Mouse (Mus musculus) Patski (cell line): ENCODE data around the gene Creld1. TPM values are rescaled to one million over a fixed set of nuclear protein-coding genes. Genes with fewer than 3 reads are reported as not detected.

Experiments
- ATAC-seq: fragments of 100-300 bp; one replicate; pipeline ENCODE4 v1.8.0; 2021
- CTCF ChIA-PET: fragments of 350-600 bp; sonication (Branson Sonifier 250); formaldehyde crosslinking; loops from one replicate; lab custom pipeline; 2022; ENCODE audit warnings: inconsistent platforms; lab: Charles Lee
- POLR2A ChIA-PET: fragments of 350-600 bp; sonication (Branson Sonifier 250); formaldehyde crosslinking; loops from one replicate; lab custom pipeline; 2022; ENCODE audit warnings: antibody characterized with exemption, inconsistent platforms; lab: Charles Lee
- DNase-seq: peaks from one replicate; pipeline ENCODE4 v3.0.0-alpha.2; 2011; ENCODE audit warnings: low read depth, low spot score
- H3K27me3 ChIP-seq: fragments of 371-371 bp; one replicate; pipeline ENCODE4 v1.5.1; 2021
- CTCF ChIP-seq: fragments of 100-300 bp; IDR thresholded peaks from one replicate; pipeline ENCODE4 v1.5.1; 2021
- in situ Hi-C: fragments of 300-500 bp; cut with MboI; formaldehyde crosslinking; loops from 3 replicates; pipeline ENCODE4 v1.11.1; 2018; ENCODE audit warnings: low pct_unique_long_range_greater_than_20kb, mixed read lengths
- polyA plus RNA-seq: library from polyadenylated mRNA; unstranded; gene quantifications from one replicate; pipeline ENCODE4 v1.2.3, GENCODE M21; 2021

The Creld1 gene
- polyA plus RNA-seq, 1 experiment from 2014 or later: 131 TPM

DNA sequence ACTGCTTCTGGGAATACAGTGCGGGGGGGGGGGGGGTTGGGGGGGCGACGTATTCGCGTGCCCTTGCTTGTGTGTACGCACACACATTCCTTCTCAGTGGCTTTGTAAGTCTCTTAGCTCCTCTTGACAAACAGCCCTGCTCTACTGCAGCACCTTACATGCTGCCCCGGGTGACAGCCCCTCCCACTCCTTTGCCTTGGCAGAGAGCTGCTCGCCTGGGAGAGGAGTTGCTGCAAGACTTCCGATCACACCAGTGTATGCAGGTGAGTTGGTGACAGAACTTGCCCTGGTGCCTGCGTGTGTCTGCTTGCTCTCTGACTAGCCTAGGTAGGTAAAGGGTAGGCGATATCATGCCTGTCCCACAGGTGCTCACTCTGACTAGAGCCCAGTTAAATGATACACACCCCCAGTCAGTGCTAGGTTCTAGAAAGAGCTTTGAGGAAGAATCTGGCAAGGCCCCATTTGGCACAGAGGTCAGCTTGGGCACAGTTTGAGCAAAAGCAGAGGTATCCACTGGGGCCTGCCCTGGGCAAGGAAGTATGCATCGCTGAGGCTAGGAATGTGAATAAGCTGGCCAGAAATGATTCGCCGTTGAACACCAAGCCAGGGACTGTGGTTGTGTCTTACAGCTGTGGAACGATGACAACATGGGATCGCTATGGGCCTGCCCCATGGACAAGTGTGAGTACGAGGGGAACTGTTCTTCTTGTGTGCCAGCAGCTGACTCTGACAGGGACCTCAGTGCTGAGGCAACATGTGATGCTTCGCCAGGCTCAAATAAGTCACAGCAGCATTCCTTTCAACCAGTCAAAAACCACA lies 2.3 kb upstream of the Creld1 start:
- DNase-seq (peak; percentile 85), ATAC-seq (peak; percentile 82)
- ChIA-PET CTCF (interaction anchor here (0.6 to 3.0 kb wide), 6 partner anchors 11 to 49 kb away, joined by 3 to 17 read pairs (median 3); partner anchors contain the start of gene Il17rc), POLR2A (interaction anchor here (0.7 to 3.8 kb wide), 6 partner anchors 9 to 46 kb away, joined by 3 to 41 read pairs (median 4); partner anchors contain the start of gene Il17rc)
- TF ChIP-seq CTCF: no peak
- in situ Hi-C loops: loop anchor here (5.0 kb wide), 2 partner anchors 38 to 212 kb away; partner anchors contain the start of gene Jagn1
- H3K27me3 ChIP-seq: no peaks in the 10 kb centered on the region

DNA sequence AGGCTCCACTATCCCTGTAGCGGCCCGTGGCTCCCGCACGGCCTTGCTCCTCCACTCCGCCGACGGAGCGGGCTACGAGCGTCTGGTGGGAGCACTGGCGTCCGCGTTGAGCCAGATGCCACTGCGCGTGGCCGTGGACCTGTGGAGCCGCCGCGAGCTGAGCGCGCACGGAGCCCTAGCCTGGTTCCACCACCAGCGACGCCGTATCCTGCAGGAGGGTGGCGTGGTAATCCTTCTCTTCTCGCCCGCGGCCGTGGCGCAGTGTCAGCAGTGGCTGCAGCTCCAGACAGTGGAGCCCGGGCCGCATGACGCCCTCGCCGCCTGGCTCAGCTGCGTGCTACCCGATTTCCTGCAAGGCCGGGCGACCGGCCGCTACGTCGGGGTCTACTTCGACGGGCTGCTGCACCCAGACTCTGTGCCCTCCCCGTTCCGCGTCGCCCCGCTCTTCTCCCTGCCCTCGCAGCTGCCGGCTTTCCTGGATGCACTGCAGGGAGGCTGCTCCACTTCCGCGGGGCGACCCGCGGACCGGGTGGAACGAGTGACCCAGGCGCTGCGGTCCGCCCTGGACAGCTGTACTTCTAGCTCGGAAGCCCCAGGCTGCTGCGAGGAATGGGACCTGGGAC lies 509 bp upstream of the Creld1 start:
- ATAC-seq: no peak
- CTCF ChIA-PET: no interaction called here
- POLR2A ChIA-PET: interaction anchor here (0.5 to 3.8 kb wide), 7 partner anchors 11 to 401 kb away, joined by 3 to 41 read pairs (median 3); partner anchors contain the start of gene Il17rc
- no peak for DNase-seq
- in situ Hi-C loops: loop anchor here (5.0 kb wide), 2 partner anchors 40 to 210 kb away; partner anchors contain the start of gene Jagn1
- H3K27me3 ChIP-seq: no peaks in the 10 kb centered on the region
- TF ChIP-seq CTCF: no peak

DNA sequence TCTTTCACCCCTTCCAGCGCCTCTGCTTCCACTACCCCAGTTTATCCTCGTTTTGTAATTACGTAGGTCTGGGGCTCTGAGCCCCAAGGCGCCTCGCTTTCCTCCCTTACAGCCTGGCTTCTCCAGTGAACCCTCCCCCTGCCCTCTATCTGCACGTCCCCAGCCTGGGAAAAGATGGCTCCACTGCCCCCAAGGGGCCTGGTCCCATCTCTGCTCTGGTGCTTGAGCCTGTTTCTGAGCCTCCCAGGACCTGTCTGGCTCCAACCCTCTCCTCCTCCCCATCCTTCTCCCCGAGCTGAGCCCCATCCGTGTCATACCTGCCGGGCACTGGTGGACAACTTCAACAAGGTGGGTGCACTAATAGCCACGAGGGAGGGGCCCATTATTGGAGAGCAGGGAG lies 632 bp downstream of the Creld1 start:
- ChIA-PET CTCF (interaction anchor here (0.9 kb wide), 1 partner anchor 13 kb away, joined by 3 read pairs; the partner anchor contains the start of gene Il17rc), POLR2A (interaction anchor here (1.0 kb wide), 1 partner anchor 13 kb away, joined by 3 read pairs; the partner anchor contains the start of gene Il17rc)
- DNase-seq (no peak), ATAC-seq (no peak)
- no peaks in the 10 kb centered on the region for H3K27me3 ChIP-seq
- TF ChIP-seq CTCF: no peak
- in situ Hi-C loops: loop anchor here (5.0 kb wide), 2 partner anchors 41 to 209 kb away; partner anchors contain the start of gene Jagn1

DNA sequence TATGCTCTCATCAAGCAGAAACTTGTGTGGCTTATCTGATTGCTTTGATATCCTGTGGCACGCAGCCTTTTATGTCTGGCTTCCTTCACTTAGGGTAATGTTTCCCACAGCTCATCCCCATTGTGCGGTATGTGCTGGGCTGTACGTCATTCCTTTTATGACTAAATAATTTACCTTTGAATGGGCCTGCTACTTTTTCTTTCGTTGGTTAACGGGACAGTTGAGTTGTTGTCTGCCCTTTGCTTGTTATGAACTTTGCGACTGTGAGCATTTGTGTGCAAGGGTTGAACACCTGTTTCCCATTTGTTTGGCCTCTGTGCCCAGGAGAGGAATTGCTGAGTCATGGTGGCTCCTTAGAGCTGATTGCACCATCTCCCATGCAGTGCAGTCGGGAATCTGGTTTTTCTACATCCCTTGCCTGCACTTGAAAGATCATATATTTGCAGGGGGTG lies 4.1 kb downstream of the Creld1 start:
- DNase-seq: no peak
- TF ChIP-seq CTCF: no peak
- ChIA-PET POLR2A (interaction anchor here (0.9 kb wide), 1 partner anchor 16 kb away, joined by 3 read pairs; no protein-coding TSS in a partner anchor), CTCF (interaction anchor here (1.2 kb wide), 2 partner anchors 36 to 43 kb away, joined by 3 to 4 read pairs; no protein-coding TSS in a partner anchor)
- H3K27me3 ChIP-seq: no peaks in the 10 kb centered on the region
- in situ Hi-C loops: no loop called here
- no peak for ATAC-seq

DNA sequence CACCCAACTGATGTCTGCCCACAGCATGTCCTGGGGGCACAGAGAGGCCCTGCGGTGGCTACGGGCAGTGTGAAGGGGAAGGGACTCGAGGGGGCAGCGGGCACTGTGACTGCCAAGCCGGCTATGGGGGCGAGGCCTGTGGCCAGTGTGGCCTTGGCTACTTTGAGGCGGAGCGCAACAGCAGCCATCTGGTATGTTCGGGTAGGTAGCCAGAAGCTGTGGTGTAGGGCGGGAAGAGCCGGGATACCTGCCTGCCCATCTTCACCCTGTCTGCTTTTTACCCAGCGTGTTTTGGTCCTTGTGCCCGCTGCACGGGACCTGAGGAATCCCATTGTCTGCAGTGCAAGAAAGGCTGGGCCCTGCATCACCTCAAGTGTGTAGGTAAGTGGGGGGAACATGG lies 6.3 kb downstream of the Creld1 start:
- no peak for TF ChIP-seq CTCF
- ATAC-seq (no peak), DNase-seq (no peak)
- ChIA-PET CTCF (interaction anchor here (0.7 kb wide), 1 partner anchor 59 kb away, joined by 3 read pairs; no protein-coding TSS in a partner anchor), POLR2A (no interaction called here)
- H3K27me3 ChIP-seq: no peaks in the 10 kb centered on the region
- in situ Hi-C loops: no loop called here

DNA sequence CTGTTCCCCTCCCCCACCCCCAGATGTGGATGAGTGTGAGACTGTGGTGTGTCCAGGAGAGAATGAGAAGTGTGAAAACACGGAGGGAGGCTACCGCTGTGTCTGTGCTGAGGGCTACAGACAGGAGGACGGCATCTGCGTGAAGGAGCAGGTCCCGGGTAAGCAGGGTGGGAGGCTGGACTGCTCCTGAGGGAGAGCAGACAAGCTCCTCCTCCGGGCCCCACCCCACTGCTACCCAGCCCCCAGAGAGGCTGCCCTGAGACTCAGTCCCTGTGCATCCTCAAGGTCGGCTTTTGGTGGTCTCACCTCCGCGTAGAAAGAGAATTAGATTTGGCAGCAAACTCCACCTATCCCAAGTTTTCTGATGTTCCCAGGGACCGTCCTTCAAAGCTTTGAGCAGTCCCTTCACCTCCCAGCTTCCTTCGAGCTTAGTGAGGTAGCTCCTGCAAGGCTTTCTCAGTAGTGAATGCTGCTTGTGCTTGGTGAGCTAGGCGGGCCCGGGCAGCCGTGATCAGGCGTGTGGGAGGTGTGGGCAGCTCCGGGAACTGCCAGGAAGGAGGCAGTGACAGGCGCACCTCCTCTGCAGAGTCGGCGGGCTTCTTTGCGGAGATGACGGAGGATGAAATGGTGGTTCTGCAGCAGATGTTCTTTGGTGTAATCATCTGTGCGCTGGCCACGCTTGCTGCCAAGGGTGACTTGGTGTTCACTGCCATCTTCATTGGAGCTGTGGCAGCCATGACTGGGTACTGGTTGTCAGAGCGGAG lies 9.2 kb downstream of the Creld1 start:
- ChIA-PET CTCF (no interaction called here), POLR2A (interaction anchor here (3.2 kb wide), 1 partner anchor 11 kb away, joined by 9 read pairs; no protein-coding TSS in a partner anchor)
- TF ChIP-seq CTCF: no peak
- no peaks in the 10 kb centered on the region for H3K27me3 ChIP-seq
- ATAC-seq (no peak), DNase-seq (no peak)
- in situ Hi-C loops: no loop called here

DNA sequence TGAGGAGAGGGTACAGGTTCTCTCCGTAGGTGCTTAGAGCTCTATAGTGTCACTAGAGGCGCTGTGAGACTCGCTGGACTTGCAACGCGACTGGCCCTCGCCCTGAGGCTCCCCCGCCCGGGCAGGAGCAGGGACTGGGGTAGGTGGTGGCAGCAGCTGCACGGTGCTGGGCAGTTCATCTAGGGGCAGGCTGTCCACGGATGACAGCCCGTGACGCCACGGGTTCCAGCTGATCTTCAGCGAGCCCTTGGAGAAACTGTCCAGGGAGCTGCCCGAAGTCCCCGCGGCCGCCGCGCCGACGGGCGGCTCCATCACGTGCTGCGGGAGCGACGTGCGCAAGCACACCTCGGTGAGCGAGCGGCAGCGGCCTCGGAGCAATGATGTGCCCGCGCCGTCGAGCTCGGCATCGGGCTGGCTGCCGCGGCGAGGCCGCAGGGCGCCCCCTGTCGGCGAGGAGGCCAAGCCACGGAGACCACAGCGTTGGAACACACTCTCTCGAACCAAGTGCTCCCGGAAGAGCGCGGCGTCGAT lies 11.2 kb downstream of the Creld1 start:
- no peak for TF ChIP-seq CTCF
- H3K27me3 ChIP-seq: no peaks in the 10 kb centered on the region
- in situ Hi-C loops: no loop called here
- ChIA-PET CTCF (interaction anchor here (1.1 kb wide), 1 partner anchor 12 kb away, joined by 3 read pairs; no protein-coding TSS in a partner anchor), POLR2A (interaction anchor here (3.2 kb wide), 1 partner anchor 13 kb away, joined by 9 read pairs; no protein-coding TSS in a partner anchor)
- ATAC-seq: no peak
- DNase-seq: no peak

DNA sequence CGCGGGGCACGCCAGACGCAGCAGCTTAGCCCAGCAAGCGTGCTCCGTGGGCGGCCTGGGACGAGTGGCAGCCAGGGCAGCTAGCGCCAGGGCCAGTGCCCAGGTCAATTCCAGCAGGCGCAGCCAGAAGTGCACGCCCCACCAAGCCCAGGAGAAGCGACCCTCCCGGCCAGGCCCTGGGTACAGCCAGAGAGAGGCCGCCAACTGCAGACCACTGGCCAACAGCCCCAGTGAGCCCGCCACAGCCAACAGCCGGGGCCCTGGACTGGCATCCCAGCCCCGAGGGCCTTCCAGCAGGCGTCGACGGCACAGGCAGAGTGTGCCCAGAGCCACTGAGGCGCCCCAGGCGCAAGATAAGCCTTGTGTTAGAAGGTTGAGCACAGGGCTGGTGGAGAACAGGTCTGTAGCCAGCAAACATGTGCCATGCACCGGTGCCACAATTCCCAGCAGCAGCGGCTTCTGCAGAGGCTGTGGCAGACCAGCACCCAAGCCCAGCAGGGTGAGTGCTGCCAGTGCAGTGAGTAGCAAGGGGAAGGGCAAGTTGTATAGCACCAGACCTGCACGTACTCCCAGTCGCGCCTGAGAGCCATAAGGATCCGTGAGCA lies 12.1 kb downstream of the Creld1 start:
- ChIA-PET CTCF (interaction anchor here (1.1 kb wide), 1 partner anchor 12 kb away, joined by 3 read pairs; no protein-coding TSS in a partner anchor), POLR2A (no interaction called here)
- no peak for ATAC-seq
- H3K27me3 ChIP-seq: no peaks in the 10 kb centered on the region
- in situ Hi-C loops: no loop called here
- DNase-seq: no peak
- TF ChIP-seq CTCF: no peak

DNA sequence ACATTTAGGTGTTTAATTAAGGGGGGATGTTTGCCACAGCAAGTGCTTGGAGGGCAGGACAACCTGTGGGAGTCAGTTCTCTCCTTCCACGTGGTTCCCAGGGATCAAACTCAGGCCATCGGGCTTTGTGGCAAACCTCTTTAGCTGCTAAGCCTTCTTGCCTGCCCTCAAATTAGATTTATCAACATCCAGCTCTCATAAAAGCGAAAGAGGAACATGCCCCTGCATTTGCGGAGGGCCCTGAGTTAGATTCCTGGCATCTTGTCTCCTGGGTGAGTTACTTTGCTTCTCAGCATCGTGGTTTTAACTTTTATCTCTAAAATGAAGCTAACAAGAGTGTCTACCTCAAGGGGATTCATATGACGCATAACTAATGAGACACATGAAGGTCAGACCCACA lies 16.2 kb downstream of the Creld1 start:
- no peak for DNase-seq
- in situ Hi-C loops: no loop called here
- ATAC-seq: no peak
- ChIA-PET POLR2A (no interaction called here), CTCF (interaction anchor here (1.1 kb wide), 1 partner anchor 10 kb away, joined by 3 read pairs; no protein-coding TSS in a partner anchor)
- no peaks in the 10 kb centered on the region for H3K27me3 ChIP-seq
- no peak for TF ChIP-seq CTCF
